In the genomic region with DNA sequence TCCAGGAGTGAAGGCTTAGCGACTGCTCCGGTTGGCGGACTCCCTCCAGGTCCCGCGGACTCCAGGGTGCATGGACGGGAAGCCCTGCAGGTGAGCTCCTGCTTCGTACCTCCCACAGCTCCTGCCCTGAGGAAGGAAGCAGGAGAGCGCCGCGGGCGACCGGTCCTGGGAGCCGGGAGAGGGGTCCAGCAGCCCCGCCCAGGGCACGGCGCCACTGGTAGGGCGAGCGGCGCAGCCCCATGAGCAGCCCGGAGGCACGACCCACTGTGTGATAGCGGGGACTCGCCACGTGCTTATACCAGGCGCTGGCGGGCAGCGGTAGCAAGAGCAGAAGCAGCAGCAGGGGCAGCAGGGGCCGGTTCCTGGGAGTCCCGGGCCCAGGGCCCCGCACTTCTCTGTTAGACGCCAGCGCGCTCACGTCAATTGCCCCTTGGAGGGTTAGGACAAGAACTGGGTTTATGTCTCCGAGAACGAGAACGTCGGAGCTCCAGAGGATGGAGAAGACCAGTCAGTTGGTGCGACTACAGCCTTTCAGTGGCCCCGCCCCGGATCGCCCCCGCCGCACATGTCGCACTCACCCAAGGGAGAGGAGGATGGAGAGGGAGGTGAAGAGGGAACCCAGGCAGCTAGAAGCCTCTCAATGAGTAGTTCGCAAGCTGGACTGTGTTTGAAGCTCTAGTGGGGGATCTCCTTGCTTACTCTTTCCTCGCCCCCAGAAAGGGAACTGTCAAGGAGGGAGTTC, we compare ENCODE assay signal across 8 mouse cellular contexts. TPM values are rescaled to one million over a fixed set of nuclear protein-coding genes. Genes with fewer than 3 reads are reported as not detected.
DNase-seq lines count a peak whose midpoint lies in the region; ATAC-seq and TF ChIP-seq lines count a peak whose summit lies in the region.

Gene Npw (minus strand): TSS at position 441 of the 742 bp plus-strand sequence.

- WGBS in lung, adult 2 months = 5% methylated on average over 47 of the region's 47 CpGs
- 2% methylated on average over 47 of the region's 47 CpGs for WGBS in forebrain, embryonic 14.5 days
- WGBS in midbrain, embryonic 12.5 days = 1% methylated on average over 47 of the region's 47 CpGs

- peak within 1 kb of the TSS; percentile 47; the same call in 1 of the 2 replicates for H3K9ac ChIP-seq in forebrain, embryonic 14.5 days (ENCODE audit: low read length)
- H3K9ac ChIP-seq in midbrain, embryonic 12.5 days (replicated peaks) = peak within 1 kb of the TSS; percentile 54

- H3K27me3 ChIP-seq in forebrain, embryonic 14.5 days (replicated peaks; ENCODE audit: control insufficient read depth, insufficient read depth, low read length) = peaks cover 41% of the 10 kb centered on the region
- peaks cover 53% of the 10 kb centered on the region for H3K27me3 ChIP-seq in midbrain, embryonic 12.5 days

- no peak for TF ChIP-seq POLR2A in lung, adult 2 months (IDR thresholded peaks at IDR 0.05; ENCODE audit: borderline replicate concordance, extremely low read depth, low read depth, low read length)

- H3K4me3 ChIP-seq in lung, adult 2 months (replicated peaks; ENCODE audit: extremely low read depth, low read depth, low read length) = peak within 1 kb of the TSS; percentile 40
- H3K4me3 ChIP-seq in forebrain, embryonic 14.5 days (ENCODE audit: low read depth, low read length) = peak within 1 kb of the TSS; percentile 23
- peak within 1 kb of the TSS; percentile 39 for H3K4me3 ChIP-seq in midbrain, embryonic 12.5 days

- peaks cover 4% of the 10 kb centered on the region; the same call in 1 of the 2 replicates for H3K4me1 ChIP-seq in lung, adult 2 months (ENCODE audit: control insufficient read depth, insufficient read depth, low read length)
- no peaks in the 10 kb centered on the region for H3K4me1 ChIP-seq in forebrain, embryonic 14.5 days (ENCODE audit: control insufficient read depth, insufficient read depth, low read length)
- peaks cover 16% of the 10 kb centered on the region for H3K4me1 ChIP-seq in midbrain, embryonic 12.5 days

- no peak for TF ChIP-seq CTCF in lung, adult 2 months (IDR thresholded peaks at IDR 0.05; ENCODE audit: insufficient read depth, low read length)

- peak; percentile 59 for DNase-seq in lung, adult 2 months
- DNase-seq in lung, postnatal 14 days = no peak
- DNase-seq in forebrain, embryonic 14.5 days (ENCODE audit: low spot score) = no peak
- peak; percentile 43 for DNase-seq in kidney, postnatal 14 days
- no peak for DNase-seq in right cerebral cortex, postnatal 14 days
- no peak for DNase-seq in adipocyte (ENCODE audit: low spot score)

- 0 out of 2 replicates have a peak, but pooled peaks have one; percentile 44 for ATAC-seq in forebrain, embryonic 14.5 days
- ATAC-seq in midbrain, embryonic 12.5 days (ENCODE audit: low FRiP score, low read depth) = peak; percentile 41; the same call in 1 of the 2 replicates
- ATAC-seq in frontal cortex, adult (ENCODE audit: low TSS enrichment) = no peak; the same call in 1 of the 2 replicates

- no peaks in the 10 kb centered on the region for H3K36me3 ChIP-seq in forebrain, embryonic 14.5 days (ENCODE audit: control insufficient read depth, insufficient read depth, low read length)
- no peaks in the 10 kb centered on the region for H3K36me3 ChIP-seq in midbrain, embryonic 12.5 days

- no peak within 1 kb of the TSS for H3K27ac ChIP-seq in forebrain, embryonic 14.5 days (ENCODE audit: low read depth, low read length)
- H3K27ac ChIP-seq in midbrain, embryonic 12.5 days (replicated peaks) = no peak within 1 kb of the TSS

- peak within 1 kb of the TSS; percentile 51 for H3K4me2 ChIP-seq in forebrain, embryonic 14.5 days (ENCODE audit: low read length)
- peak within 1 kb of the TSS; percentile 67 for H3K4me2 ChIP-seq in midbrain, embryonic 12.5 days (replicated peaks)

- no peaks in the 10 kb centered on the region for H3K9me3 ChIP-seq in forebrain, embryonic 14.5 days (replicated peaks; ENCODE audit: control insufficient read depth, low read length)
- no peaks in the 10 kb centered on the region for H3K9me3 ChIP-seq in midbrain, embryonic 12.5 days

RNA-seq across cellular contexts. Expression of gene Npw, which starts in this region (rescaled TPM):
- 77.9 and 131 TPM in 2 replicates for polyA plus RNA-seq in lung, adult 2 months (2012; rRNA removed)
- not detected in 2 replicates for polyA plus RNA-seq in forebrain, embryonic 14.5 days (2014; fragmentation: Nextera tagmentation; extraction: Ambion mirVana)
- polyA plus RNA-seq in midbrain, embryonic 12.5 days (2016; fragmentation: Nextera tagmentation; extraction: Ambion mirVana) = not detected in 2 replicates

Comparison
In these comparisons a context has a peak if more than half of its experiments do, and no peak if none do; other contexts are left out.
1. RNA of gene Npw (polyA plus RNA-seq): 77.9 to 131 TPM in lung, adult 2 months; not detected in midbrain, embryonic 12.5 days and not detected in forebrain, embryonic 14.5 days; every median in the first group is over 10 times any median in the second.
2. DNase-seq: peak in lung, adult 2 months (single experiment) and kidney, postnatal 14 days (single experiment); none in lung, postnatal 14 days (single experiment), forebrain, embryonic 14.5 days (single experiment), right cerebral cortex, postnatal 14 days (single experiment) and adipocyte (single experiment).
3. Peak in ATAC-seq, H3K4me3 ChIP-seq, H3K9ac ChIP-seq and H3K4me2 ChIP-seq in forebrain, embryonic 14.5 days; RNA of the gene not detected or under 1 TPM.
4. Peak in ATAC-seq, H3K4me3 ChIP-seq, H3K9ac ChIP-seq and H3K4me2 ChIP-seq in midbrain, embryonic 12.5 days; RNA of the gene not detected or under 1 TPM.
5. Peak in every context shown above with its lines, with median percentiles within 50 percentile points of each other: H3K4me3 ChIP-seq.